Mouse (Mus musculus) limb, embryonic 12.5 days (tissue): ENCODE measurements around the gene Nono. TPM values are rescaled to one million over a fixed set of nuclear protein-coding genes. Genes with fewer than 3 reads are reported as not detected.

Experiments used
- polyA plus RNA-seq: library from polyadenylated mRNA; unstranded; fragments of >200 nt; fragmentation: Nextera tagmentation; extraction: Ambion mirVana; gene quantifications from 2 replicates; pipeline ENCODE4 v1.2.1, GENCODE M21; 2016

Gene Nono
- polyA plus RNA-seq, 1 experiment from 2014 or later: 567 TPM

Other genes with a start within 250 kb of the Nono start
- gene Snx12, start 206.8 kb upstream of the Nono start, polyA plus RNA-seq: 46.8 and 51.7 TPM in 2 replicates
- gene Foxo4, start 174.8 kb upstream of the Nono start, polyA plus RNA-seq: 5.9 and 6.5 TPM in 2 replicates
- not detected in 2 replicates for gene Gm614, start 165.3 kb upstream of the Nono start, polyA plus RNA-seq
- 3.9 and 4.2 TPM in 2 replicates for gene Il2rg, start 161.1 kb upstream of the Nono start, polyA plus RNA-seq
- gene Gm20489, start 160.3 kb upstream of the Nono start, polyA plus RNA-seq: not detected in 2 replicates
- 46.0 and 51.7 TPM in 2 replicates for gene Med12, start 155.3 kb upstream of the Nono start, polyA plus RNA-seq
- 11.1 and 14.5 TPM in 2 replicates for gene Nlgn3, start 130.2 kb upstream of the Nono start, polyA plus RNA-seq
- 0.14 TPM in 1 of 2 replicates, not detected in the other for gene Gjb1, start 52.9 kb upstream of the Nono start, polyA plus RNA-seq
- 43.6 and 44.8 TPM in 2 replicates for gene Zmym3, start 8.5 kb upstream of the Nono start, polyA plus RNA-seq
- gene Itgb1bp2, start 19.8 kb downstream of the Nono start, polyA plus RNA-seq: 12.8 and 14.2 TPM in 2 replicates
- gene Taf1, start 103.4 kb downstream of the Nono start, polyA plus RNA-seq: 21.1 and 24.9 TPM in 2 replicates
- gene Ogt, start 210.7 kb downstream of the Nono start, polyA plus RNA-seq: 158 and 173 TPM in 2 replicates